In genomic region chr11:64673546-64673945, GRCm38 (mm10) we compare ENCODE assay signal across 17 mouse cellular contexts.
"Had no signal": no experiment of that assay in that cellular context is flagged by ENCODE, and none has a peak within 500 bp of the region (broad histone marks: within the 10 kb centered on the region; RNA-seq: fewer than 3 reads in every experiment).

No protein-coding gene starts in this region.

- H3K9ac ChIP-seq: liver, embryonic 13.5 days; liver, postnatal 0 days; midbrain, embryonic 12.5 days; neural tube, embryonic 13.5 days had no signal

- ATAC-seq: liver, postnatal 0 days; lung, postnatal 0 days; midbrain, embryonic 16.5 days had no signal

- H3K4me3 ChIP-seq: layer of hippocampus, adult 2 months; liver, embryonic 13.5 days; megakaryocyte, embryonic 14.5 days; midbrain, embryonic 12.5 days; neural tube, embryonic 13.5 days had no signal

- H3K36me3 ChIP-seq: liver, embryonic 13.5 days; midbrain, embryonic 12.5 days; neural tube, embryonic 13.5 days had no signal

- H3K27ac ChIP-seq: layer of hippocampus, adult 2 months; liver, embryonic 13.5 days; macrophage; midbrain, embryonic 12.5 days; neural tube, embryonic 13.5 days; stomach, postnatal 0 days had no signal

- H3K4me1 ChIP-seq: liver, embryonic 13.5 days; megakaryocyte, embryonic 14.5 days; midbrain, embryonic 12.5 days; neural tube, embryonic 13.5 days had no signal

- DNase-seq: kidney, postnatal 10 days; kidney, postnatal 4 days; left cerebral cortex, postnatal 4 days; liver; liver, embryonic 13.5 days; liver, postnatal 0 days; right cerebral cortex, adult 18-20 months; right cerebral cortex, postnatal 25 days; thymus, postnatal 4 days had no signal

- H3K27me3 ChIP-seq: liver, embryonic 13.5 days; midbrain, embryonic 12.5 days; neural tube, embryonic 13.5 days had no signal

- H3K4me2 ChIP-seq: liver, embryonic 13.5 days; midbrain, embryonic 12.5 days; neural tube, embryonic 13.5 days had no signal
